Mouse (Mus musculus): ENCODE measurements around the gene Ankrd44. TPM values are rescaled to one million over a fixed set of nuclear protein-coding genes. Genes with fewer than 3 reads are reported as not detected.

The Ankrd44 gene
- total RNA-seq, 2 experiments from 2014 or later, result 18.0 to 20.9 TPM

GRCm38 (mm10) chr1:54809098-54809490, 117.1 kb downstream of the Ankrd44 start:
- no peak for DNase-seq

- no peak for DNase-seq
Measured at GRCm38 (mm10) chr1:54808401-54809097, 117.6 kb downstream of the Ankrd44 start.

- DNase-seq, result no peak
Measured at GRCm38 (mm10) chr1:54807832-54808231, 118.4 kb downstream of the Ankrd44 start.

- DNase-seq, result no peak
Measured at GRCm38 (mm10) chr1:54806116-54806850, 119.9 kb downstream of the Ankrd44 start.

- DNase-seq, result no peak
Measured at GRCm38 (mm10) chr1:54804406-54804805, 121.8 kb downstream of the Ankrd44 start.

- DNase-seq, result no peak
Measured at GRCm38 (mm10) chr1:54802703-54803102, 123.5 kb downstream of the Ankrd44 start.

- DNase-seq, result no peak
Measured at GRCm38 (mm10) chr1:54801256-54801655, 124.9 kb downstream of the Ankrd44 start.

GRCm38 (mm10) chr1:54799421-54799820, 126.8 kb downstream of the Ankrd44 start:
- no peak for DNase-seq

GRCm38 (mm10) chr1:54798415-54798814, 127.8 kb downstream of the Ankrd44 start:
- DNase-seq, result no peak

- DNase-seq, result no peak
Measured at GRCm38 (mm10) chr1:54794709-54795108, 131.5 kb downstream of the Ankrd44 start.

GRCm38 (mm10) chr1:54791406-54791805, 134.8 kb downstream of the Ankrd44 start:
- no peak for DNase-seq

- DNase-seq, result no peak
Measured at GRCm38 (mm10) chr1:54789327-54789960, 136.7 kb downstream of the Ankrd44 start.

GRCm38 (mm10) chr1:54788337-54788736, 137.8 kb downstream of the Ankrd44 start:
- DNase-seq, result no peak

- no peak for DNase-seq
Measured at GRCm38 (mm10) chr1:54778151-54778550, 148.0 kb downstream of the Ankrd44 start.

GRCm38 (mm10) chr1:54777104-54777503, 149.1 kb downstream of the Ankrd44 start:
- DNase-seq, result peak; percentile 25

GRCm38 (mm10) chr1:54776116-54776515, 150.1 kb downstream of the Ankrd44 start:
- DNase-seq, result no peak

- DNase-seq, result no peak
Measured at GRCm38 (mm10) chr1:54772843-54773242, 153.3 kb downstream of the Ankrd44 start.

- DNase-seq, result no peak
Measured at GRCm38 (mm10) chr1:54771471-54771870, 154.7 kb downstream of the Ankrd44 start.

- DNase-seq, result no peak
Measured at GRCm38 (mm10) chr1:54767221-54767620, 159.0 kb downstream of the Ankrd44 start.

GRCm38 (mm10) chr1:54765632-54766238, 160.5 kb downstream of the Ankrd44 start:
- peak; percentile 11 for DNase-seq

- no peak for DNase-seq
Measured at GRCm38 (mm10) chr1:54762216-54762807, 163.9 kb downstream of the Ankrd44 start.

- DNase-seq, result no peak
Measured at GRCm38 (mm10) chr1:54759841-54760240, 166.3 kb downstream of the Ankrd44 start.

- DNase-seq, result no peak
Measured at GRCm38 (mm10) chr1:54757291-54757690, 168.9 kb downstream of the Ankrd44 start.

Data from heart, postnatal 4 days (tissue).